Mouse (Mus musculus): ENCODE results near the gene Gm20388.

GRCm38 (mm10) chr8:122375751-122376364 lies 2465.2 kb downstream of the Gm20388 start:
- TF ChIP-seq POLR2A (IDR thresholded peaks at IDR 0.05; ENCODE audit: extremely low read depth, insufficient read depth, low read length) (no peak), CTCF (IDR thresholded peaks at IDR 0.05; ENCODE audit: extremely low read depth, insufficient read depth, low read length) (no peak)

All from cortical plate, adult 2 months (tissue).